Mouse (Mus musculus): ENCODE data around the gene Rbbp8nl.

DNA sequence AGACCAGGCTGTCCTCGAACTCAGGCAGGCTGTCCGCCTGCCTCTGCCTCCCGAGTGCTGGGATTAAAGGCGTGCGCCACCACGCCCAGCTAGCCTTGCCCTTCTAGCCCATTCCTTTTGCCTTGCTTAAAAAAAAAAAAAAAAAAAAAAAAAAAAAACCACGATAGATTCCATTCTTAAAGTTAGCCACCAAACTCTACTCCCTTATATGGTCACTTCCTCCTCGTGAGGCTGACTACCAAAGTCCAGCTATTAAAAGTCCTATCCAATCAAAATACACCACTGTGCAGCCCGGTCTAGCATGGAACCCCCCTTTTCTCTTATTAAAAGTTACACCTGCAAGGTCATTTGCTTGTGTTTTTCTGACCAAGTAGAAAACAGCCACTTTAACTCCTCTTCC, 34.0 kb downstream of the Rbbp8nl start:
- TF ChIP-seq POLR2A (IDR thresholded peaks at IDR 0.05; ENCODE audit: borderline replicate concordance, extremely low read depth, insufficient read depth, insufficient read length, poor library complexity, severe bottlenecking) = no peak
- no peak for TF ChIP-seq CTCF (IDR thresholded peaks at IDR 0.05; ENCODE audit: borderline replicate concordance, extremely low read depth, insufficient read depth, insufficient read length)
